Mouse (Mus musculus) kidney, postnatal 10 days (tissue): ENCODE data around the gene Shld2.

Experiments
- DNase-seq: peaks from one replicate; pipeline ENCODE4 v3.0.0; 2021; ENCODE audit warnings: mixed read lengths

Shld2 gene

DNA sequence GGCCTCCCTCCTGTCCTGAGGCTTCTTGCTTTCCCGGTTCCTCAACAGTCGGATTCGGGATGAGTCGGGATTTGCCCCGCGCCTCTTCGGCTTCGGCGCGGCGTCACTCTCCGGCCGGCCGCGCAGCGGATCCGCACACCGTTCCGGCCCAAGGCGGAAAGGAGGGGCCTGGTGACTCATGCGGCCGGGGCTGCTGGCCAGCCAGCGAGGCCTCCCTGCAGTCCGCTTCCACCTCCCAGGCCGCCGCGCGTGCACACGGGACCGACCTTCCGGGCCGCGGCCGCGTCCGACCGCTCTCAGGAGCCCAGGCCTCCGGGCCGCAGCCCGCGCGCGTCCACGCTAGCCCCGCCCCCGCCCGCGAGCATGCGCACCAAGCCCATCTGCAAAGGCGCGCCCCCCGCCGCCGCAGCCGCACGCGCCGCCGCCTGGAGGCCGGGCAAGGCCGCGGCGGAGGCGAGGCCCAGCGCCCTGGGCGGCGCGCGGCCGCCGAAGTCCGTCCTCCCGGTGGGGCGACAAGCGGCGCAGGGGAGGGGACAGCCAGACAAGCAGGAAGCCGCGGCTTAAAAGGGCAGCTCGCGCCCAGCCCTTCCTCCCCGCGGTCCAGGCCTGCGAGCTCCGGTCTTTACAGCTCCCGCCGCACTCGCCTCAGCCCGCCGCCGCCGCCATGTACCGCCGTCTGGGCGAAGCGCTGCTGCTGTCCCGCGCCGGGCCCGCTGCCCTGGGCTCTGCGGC lies at the start of gene Shld2, which contains the start of gene Glud1:
TSS of gene Shld2 (minus strand) at position 260 of the 732 bp plus-strand sequence.
TSS of gene Glud1 (plus strand) at position 494 of the 732 bp plus-strand sequence.
- DNase-seq, result peak; percentile 99

DNA sequence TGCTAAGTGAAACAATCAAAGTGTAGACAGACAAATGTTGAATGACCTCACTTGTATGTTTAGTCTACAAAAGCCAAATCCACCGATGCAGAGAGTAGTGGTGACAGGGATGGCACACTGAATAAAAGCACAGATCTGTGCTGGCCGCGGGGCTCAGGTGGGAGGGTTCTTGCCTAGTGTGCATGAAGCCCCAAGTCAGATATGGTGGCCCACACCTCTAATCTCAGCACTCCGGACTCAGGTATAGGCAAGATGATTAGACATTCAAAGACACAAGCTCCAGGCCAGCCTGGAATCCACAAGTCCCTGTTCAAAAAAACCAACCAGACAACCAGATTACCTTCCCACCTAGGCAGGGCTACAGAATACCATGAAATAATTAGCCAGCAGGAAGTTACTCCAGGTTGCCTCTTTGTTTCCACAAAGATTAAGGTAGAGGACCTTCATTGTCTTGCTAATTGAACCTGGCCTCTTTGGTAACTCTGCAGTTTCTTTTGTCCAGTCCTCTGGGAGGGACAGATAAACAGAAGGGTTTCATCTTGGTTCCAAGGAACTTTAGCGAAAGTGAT lies 49.5 kb upstream of the Shld2 start:
- DNase-seq, result no peak

DNA sequence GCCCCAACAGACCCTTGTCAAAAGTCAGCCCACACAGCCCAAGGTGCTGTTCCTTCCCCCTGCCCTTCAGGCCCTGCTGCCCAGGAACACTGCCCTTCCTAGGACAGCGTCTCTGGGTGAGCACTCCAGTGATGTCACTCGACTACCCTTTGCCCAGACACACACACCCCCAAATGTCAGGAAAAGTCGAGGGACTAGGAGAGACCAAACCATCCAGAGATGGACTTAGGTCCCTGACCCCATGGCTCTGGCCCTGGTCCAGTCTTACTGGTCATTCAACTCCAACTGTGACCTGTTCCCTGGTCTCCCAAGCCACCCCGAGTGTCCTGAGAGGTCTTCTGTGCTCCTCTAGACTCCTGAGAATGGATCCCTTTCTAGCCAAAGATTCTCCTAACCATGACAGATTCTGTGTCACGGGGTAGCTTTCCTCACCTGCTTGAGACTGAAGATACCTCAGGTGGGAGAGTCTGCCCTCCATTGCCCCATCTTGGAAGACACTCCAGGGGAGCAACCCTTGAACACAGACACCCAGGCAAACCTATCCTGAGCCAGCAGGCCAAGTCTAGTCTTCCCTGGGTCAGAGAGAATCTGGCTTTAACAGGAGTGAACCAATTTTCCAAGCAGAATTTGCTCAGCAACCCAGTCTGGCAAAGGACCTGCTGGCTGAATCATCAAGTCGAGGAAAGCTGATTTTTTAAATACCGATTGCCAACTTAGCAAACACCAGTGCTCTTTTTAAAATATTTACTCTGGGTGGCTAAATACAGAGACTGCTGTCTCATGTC lies 47.6 kb upstream of the Shld2 start:
- DNase-seq, result peak; percentile 58

DNA sequence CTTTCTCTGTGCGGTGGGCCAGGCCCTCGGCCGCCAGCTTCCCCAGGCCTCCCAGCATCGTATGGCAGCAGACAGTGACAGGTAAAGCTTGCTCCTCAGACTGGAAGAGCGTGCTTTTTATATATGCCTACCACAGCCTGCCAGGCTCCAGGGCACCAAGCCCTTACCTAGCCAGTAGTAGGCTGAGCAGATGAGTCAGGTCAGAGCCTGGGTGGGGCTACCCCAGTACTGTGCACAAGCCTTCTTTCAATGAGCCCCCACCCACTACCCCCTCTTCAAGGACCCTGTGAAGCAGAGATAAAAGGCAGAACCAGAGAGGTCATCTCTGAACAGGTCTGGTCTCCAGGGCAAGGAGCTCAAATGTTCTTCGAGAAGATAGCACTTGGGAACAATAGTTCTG lies 45.0 kb upstream of the Shld2 start, which contains the start of gene Fam25c:
TSS of gene Fam25c (minus strand) at position 133 of the 400 bp plus-strand sequence.
- no peak for DNase-seq

DNA sequence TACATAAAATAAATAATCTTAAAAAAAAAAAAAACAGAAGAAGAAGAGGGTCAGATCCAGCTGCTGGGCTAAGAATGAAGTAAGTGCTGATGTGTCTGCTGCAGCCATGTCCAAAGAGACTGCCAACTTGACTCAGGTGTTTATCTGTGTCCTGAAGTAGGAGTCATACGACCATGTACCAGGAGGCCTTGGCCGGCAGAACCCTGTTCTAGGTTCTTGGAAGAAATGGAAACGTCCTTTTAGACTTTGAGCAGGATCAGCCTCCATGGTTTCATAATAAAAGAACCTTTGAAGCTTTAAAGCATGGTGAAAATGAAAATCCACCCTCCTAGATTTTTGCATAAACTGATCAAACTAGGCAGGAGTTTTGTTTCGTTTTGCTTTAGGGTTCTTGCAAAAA lies 44.2 kb upstream of the Shld2 start:
- no peak for DNase-seq

DNA sequence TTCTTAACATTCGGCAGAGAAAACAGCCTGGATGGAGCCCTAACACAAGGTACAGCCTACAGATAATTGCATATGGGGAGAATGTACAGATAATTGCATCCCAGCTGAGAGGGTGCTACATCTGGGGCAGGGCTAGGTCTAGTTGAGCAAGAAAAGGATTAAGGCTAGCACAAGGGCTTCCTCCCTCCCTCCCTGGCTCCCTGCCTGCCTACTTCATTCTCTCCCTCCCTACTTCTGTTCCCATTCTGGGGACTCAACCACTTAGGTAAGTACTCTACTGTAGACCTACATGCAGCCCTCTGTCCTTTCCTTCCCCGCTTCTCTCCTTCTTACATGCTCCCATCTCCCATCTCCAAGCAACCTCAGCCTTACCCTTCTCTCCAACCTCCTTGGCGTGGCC lies 43.0 kb upstream of the Shld2 start:
- DNase-seq, result no peak

DNA sequence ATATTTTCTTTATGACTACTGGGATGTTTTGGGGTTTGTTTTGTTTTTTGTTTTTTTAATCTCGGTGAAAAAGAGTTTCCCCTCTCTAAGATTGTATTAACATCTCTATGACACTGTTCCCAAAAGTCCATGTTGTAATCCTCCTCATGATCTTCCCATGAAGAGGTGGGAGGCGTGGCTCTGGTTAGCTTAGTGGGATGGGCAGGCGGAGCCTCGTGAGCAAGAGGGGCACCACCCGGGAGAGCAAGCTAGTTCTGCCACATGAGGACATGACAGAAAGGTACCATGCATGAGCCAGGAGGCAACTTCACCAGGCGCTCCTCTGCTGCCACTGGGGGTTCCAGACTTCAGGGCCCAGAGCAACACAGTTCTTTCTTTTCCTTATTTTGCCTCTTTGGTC lies 42.2 kb upstream of the Shld2 start:
- no peak for DNase-seq

DNA sequence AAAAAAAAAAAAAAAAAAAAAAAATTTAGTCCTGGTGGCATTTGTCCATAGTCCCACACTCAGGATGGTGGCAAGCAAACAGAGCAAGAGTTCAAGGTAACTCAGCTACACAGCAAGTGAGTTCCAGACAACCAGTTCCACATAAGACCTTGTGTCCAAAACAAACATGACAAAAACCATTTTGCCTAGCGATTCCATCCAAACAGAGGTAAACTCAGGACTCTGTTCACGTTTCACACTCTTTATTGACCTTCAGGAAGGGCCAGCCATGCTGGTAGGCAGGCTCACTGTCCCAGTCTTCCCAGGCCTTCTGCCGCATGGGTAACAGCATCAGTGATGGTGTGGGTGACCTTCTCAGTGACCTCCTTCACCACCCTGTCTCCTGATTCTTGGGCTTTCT lies 41.4 kb upstream of the Shld2 start:
- DNase-seq, result no peak

DNA sequence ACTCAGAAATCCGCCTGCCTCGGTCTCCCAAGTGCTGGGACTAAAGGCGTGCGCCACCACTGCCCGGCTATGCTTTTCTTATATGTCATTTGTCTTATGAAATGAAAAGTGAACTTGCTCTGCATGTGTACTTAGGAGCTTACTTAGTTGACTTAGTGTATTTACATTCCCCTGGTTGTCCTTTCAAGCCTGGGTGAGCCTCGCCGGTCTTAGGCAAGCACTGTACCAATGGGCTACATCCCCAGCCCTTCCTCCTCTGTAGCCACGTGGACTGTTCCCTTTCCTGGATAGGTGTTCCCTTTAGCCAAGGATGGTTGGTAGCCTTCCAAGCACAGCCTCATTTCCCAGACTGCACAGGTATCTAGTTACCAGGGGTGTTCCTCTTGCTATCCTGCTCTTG lies 38.7 kb upstream of the Shld2 start:
- DNase-seq, result no peak

DNA sequence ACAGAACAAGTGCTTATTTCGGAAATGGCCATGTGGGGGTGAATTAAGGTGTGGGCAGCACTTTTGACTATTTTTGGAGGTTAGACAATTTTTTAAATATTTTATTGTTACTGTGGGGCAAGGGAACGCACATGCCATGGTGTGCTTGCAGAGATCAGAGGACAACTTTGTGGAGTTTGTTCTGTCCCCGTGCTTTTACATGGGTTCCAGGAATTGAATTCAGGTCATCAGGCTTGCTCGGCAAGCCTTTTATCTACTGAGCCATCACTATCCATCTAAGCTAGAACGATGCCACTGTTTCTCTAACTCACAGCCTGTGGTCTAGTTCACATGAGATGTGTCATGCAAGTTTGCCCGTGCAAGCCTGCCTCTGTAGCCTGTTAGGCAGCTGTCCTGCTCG lies 38.0 kb upstream of the Shld2 start:
- DNase-seq, result no peak

DNA sequence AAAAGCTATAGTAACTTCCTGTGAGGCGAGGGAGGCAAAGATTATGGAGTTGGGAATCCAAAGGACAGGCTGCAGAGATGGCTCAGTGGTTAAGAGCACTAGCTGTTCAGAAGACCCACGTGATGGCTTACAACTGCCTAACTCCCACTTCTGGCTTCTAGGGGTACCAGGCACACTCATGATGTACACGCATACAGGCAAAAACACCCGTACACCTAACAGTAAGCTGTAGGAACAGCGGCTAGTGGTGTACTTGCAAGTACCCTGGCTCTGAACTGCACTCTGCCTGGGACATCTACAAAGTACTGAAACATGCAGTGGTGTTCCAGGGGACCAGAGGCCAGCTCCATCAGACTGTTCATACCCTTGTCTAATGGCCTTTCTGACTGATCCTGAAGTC lies 36.8 kb upstream of the Shld2 start:
- DNase-seq, result no peak

DNA sequence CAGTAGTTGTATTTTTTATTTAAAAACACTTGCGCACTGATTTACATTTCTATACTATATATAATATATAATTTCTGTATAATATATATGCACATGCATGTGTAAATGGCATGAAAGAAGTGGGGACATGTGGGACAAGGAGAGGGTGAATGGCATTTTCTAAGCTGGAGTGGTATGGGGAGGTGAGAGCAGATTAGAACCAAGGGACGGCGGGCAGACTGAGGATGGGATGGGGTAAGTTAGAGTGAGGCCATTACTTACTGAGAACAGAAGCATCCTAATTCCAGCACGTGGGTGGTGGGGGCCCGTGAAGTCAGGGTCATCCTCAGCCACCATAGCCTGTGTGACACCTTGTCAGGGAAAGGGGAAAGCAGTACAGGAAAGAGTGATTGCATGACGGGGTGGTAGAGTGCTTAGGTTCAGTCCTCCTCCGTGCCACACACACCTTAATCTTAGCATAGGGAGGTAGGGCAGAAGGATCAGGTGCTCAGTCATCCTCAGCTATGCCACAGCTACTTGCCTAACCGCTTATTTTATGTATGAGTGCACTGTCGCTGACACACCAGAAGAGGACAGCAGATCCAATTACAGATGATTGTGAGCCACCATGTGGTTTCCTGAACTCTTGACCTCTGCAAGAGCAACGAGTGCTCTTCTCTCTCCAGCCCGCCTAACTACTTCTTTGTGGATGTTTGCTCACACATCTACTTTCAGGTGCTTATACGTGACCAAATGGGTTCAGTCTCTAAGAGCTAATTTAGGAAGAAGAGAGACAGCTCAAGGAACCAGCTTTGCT lies 35.7 kb upstream of the Shld2 start:
- DNase-seq, result no peak

DNA sequence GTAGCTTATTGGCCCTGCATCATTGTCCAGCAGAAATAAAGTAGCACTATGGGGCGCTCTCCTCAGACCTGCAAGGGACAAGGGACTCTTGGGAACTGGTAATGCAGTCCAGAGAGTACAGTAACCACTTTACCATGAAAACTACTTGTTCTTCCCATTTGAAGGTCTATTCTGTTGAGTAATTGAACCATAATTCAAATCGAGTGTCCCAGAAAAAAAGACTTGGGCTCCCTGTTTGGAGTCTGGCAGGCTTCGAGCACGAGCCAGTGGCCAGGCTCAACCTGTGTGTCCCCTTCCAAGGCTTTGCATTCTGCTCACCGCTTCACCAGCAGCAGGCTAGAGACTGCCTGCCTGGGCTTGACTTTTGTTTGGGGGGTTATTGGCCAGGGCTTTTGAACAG lies 34.1 kb upstream of the Shld2 start:
- DNase-seq, result no peak

DNA sequence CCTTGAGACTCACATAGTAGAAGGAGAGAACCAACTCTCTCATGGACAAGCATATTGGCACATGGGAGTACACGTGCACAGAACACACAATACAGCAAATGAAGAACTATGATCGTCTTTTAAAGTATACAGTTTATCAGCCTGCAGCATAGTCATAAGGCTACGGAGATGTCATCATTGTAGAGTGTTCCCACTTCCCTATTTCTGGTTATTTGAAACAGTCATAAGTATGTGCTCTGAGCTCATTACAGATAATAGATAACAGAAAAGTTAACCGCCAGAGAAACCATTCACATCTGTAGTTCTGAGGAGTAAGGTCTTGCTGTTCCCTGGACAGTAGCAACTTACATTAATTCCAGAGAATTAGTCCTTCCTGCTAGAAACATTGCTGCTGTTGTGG lies 32.8 kb upstream of the Shld2 start:
- DNase-seq, result no peak

DNA sequence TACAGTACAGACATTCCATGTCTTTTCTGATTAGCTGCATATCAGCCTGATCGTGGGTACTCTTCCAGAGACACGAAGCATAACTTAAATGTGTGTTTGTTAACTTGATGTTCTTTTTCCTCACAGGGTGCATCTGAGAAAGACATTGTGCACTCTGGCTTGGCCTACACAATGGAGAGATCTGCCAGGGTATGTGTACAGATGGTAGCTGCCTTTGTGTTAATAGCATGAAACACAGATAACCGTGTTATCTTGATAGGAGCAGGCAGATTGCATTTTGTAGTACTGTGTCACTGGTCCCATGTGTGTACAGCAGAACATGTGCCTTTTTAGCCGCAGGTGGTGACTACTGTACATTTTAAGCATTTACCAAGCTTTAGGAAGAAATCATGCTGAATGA lies 31.7 kb upstream of the Shld2 start:
- DNase-seq, result no peak

DNA sequence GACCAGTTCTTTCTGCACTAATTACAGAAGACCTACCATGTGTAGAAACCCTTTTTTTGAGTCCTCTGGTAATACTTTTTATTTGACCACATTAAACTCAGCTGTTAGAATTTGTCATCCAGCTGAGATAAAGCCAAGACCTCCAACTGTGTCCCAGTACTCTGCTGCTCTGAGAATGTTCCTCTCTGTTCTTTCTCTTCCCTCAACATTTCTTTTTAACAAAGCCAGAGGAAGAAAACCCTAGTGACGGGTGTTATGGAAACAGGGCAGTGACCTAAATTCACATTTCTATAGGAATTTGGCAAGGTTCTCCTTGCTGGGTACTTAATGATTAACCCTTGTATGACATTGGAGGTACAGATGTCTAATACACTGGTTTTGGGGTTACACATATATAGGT lies 29.2 kb upstream of the Shld2 start:
- DNase-seq, result no peak

DNA sequence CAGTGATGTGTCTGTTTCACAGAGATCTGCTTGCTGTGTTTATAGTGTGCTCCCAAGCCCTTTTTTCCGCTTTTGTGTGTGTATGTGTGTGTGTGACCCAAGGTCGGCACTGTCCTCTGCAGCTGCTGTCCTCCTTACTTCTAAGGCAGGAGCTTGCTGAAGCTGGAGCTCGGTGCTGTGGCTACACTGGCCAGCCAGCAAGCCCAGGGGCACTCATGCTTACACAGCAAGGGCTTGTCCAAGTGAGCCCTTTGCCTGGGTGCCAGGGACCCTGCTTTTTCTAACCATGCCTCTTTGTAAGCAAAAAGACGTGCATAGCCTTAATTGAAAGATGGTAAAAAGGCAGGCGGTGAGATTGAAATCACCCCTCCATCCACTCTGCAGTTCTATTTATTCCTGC lies 22.2 kb upstream of the Shld2 start:
- no peak for DNase-seq

DNA sequence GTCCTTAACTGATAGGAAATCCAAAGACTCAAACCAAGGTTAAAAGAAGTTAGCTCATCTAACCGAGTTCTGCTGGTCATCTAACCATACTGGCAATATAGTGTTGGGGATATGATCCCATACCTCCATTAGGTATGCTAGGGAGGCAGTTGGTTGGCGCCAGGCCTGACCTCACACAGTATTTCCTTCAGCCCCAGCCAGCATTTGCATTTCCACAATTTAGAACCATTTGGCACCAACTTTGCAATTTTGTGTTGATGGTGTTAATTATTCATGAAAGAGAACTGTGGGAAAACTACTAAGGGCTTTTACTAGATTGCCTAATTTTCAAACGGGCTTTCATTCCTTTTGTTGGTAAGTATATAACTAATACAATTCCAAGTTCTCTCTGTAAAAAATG lies 21.6 kb upstream of the Shld2 start:
- no peak for DNase-seq

DNA sequence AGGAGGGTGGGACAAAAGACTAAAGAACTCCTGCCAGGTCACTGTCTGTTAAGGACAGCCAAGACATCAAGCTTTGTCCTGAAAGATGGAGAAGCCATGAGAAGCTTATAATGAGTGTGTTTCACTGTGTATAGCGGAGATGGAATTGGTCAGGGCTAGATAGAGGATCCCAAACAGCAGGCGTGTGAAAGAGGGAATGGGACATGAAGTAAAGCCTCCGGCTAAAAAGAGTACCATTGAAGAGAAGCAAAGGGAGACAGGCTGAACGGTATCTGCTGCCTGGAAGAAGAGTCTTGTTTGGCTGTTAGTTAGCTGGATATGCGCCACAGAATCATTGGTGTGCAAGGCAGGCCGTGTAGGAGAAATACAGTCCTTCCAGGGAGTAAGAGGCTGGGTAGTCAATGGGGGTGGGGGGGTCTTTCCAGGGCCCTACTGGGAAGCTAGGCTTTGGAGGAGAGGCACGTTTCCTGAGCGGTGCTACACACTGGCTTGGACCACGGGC lies 20.4 kb upstream of the Shld2 start:
- no peak for DNase-seq

DNA sequence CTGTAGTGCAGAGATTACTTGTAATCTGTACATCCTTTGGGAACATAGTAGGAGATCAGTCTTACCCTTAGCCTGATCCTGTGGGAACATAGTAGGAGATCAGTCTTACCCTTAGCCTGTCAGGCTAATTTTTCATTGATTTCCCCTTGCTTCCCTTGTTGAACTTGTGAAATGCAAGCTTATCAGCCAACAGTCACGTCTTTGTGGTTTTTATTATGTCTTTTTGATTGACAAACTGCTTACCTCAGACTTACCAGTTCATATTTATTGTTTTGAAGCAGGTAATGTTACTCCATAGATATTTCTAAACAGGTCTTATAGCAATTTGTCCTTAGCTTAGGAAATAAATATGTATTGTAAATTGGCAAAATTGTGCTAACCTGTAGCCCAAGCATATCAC lies 17.3 kb upstream of the Shld2 start:
- DNase-seq, result no peak

DNA sequence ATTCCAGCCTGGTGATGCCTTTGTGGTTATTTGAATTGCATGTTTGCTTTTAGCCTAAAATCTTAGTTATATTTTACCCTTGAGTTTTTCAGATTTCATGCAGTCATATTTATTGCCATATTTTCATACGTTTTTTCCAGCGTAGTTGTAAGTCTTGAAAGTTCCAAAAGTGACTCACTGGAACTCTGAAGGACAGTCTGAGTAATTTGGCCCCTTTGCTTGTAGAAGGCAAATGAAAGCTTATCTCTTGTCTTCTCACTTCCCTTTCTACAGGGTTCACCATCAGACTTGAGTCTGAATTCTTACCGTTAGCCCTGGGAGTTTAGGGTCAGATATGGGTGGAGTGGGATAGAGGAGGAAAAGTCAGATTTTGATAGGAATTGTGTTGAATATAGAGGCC lies 16.3 kb upstream of the Shld2 start:
- DNase-seq, result no peak

DNA sequence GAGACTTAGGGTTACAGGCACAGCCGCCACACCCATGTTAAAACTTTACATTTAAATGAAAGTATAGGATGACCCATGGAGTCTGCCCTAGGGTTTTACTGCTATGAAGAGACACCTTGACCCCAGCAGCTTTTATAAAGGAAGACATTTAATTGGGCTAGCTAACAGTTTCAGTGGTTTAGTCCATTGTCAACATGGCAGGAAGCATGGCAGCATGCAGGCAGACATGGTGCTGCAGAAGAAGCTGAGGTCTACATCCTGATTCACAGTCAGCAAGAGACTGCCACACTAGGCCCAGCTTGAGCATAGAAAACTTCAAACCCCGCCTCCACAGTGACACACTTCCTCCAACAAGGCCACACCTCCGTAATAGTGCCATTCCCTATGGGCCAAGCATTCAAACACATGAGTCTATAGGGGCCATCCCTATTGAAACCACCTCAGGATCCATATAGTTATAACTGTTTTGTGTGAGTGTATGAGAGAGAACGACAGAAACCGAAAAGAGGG lies 13.3 kb upstream of the Shld2 start:
- DNase-seq, result no peak

DNA sequence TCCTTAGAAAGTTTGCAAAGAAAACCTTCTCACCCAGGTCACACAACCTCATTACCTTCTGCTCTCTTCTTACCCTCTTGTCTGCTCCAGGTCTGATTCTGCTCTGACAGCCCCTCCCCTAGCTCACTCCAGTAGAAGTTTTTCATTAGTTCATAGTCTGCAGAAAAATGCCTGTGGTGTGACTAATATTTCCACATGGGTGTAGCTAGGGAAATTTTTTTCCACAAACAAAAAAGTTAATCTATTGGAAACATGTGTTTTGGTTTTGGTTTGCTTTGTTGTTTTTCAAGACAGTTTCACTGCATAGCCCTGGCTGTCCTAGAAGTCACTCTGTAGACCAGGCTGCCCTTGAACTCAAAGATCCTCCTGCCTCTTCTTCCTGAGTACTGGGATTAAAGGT lies 7.8 kb upstream of the Shld2 start:
- DNase-seq, result no peak
